Mouse (Mus musculus): ENCODE results near the gene Shc3. TPM values are rescaled to one million over a fixed set of nuclear protein-coding genes. Genes with fewer than 3 reads are reported as not detected.
A peak's percentile ranks its signal among the peaks of the same experiment; 100 is the strongest.

The Shc3 gene
- polyA plus RNA-seq, 1 experiment from 2014 or later, result 5.0 TPM

DNA sequence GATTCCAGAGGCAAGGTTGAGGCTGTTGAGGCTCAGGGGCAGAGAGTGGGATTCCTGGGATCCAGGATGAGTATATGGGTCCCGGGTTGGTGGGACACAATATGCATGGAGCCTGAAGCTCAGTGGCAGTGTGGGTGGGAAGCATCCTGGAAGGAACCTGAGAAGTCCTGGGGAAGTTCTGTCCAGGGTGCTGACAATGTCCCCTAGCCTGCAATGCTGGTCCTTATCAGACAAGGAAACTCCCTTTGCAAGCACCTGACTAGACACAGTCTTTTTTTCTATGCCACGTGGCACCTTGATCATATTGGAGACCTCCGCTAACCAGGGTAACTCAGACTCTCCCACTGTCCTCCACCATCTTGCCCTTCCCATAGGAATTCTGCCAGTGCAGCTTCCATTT lies 80.3 kb downstream of the Shc3 start:
- Histone ChIP-seq H3K27ac (replicated peaks; ENCODE audit: low read depth, low read length) (no peak overlapping the region), H3K4me1 (ENCODE audit: control insufficient read depth, insufficient read depth, low read length) (no peaks in the 10 kb centered on the region), H3K9ac (replicated peaks; ENCODE audit: low read length) (no peak overlapping the region), H3K9me3 (ENCODE audit: control insufficient read depth, low read length) (no peaks in the 10 kb centered on the region), H3K4me2 (ENCODE audit: low read length) (no peak overlapping the region), H3K27me3 (ENCODE audit: control insufficient read depth, insufficient read depth, low read length) (no peaks in the 10 kb centered on the region), H3K4me3 (replicated peaks; ENCODE audit: low read depth, low read length) (no peak overlapping the region), H3K36me3 (ENCODE audit: control insufficient read depth, insufficient read depth, low read length) (no peaks in the 10 kb centered on the region)
- DNase-seq, result no peak
- no peak for ATAC-seq (ENCODE audit: low FRiP score, low TSS enrichment)
- 77% methylated on average over 3 of the region's 3 CpGs for WGBS

GRCm38 (mm10) chr13:51485291-51485690 lies 83.9 kb downstream of the Shc3 start:
- WGBS, result 92% methylated on average over 9 of the region's 9 CpGs

DNA sequence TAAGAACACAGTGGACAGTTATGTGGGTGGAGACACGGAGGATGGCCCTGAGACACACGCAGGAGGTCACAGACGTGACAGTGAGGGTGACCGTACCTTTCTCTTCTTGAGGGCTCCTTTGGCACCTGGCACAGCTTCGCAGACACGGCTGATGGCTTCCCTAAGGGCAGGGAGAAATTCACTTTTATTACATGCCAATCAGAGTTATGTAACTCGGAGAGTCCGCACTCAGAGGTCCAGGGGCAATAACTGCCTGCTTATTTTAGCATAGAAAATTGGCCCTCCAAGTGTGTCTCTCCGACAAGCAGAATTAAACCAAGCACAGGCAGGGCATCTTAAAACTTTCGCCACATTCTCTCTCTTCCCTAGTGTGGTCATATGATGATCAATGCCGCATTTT lies 86.4 kb downstream of the Shc3 start:
- H3K27me3 ChIP-seq (ENCODE audit: control insufficient read depth, insufficient read depth, low read length), result no peaks in the 10 kb centered on the region
- H3K4me2 ChIP-seq (ENCODE audit: low read length), result no peak overlapping the region
- no peaks in the 10 kb centered on the region for H3K36me3 ChIP-seq (ENCODE audit: control insufficient read depth, insufficient read depth, low read length)
- ATAC-seq (ENCODE audit: low FRiP score, low TSS enrichment) (no peak), DNase-seq (no peak)
- H3K9ac ChIP-seq (replicated peaks; ENCODE audit: low read length), result no peak overlapping the region
- H3K9me3 ChIP-seq (ENCODE audit: control insufficient read depth, low read length), result no peaks in the 10 kb centered on the region
- H3K27ac ChIP-seq (replicated peaks; ENCODE audit: low read depth, low read length), result no peak overlapping the region
- no peaks in the 10 kb centered on the region for H3K4me1 ChIP-seq (ENCODE audit: control insufficient read depth, insufficient read depth, low read length)
- 93% methylated on average over 11 of the region's 11 CpGs for WGBS
- H3K4me3 ChIP-seq (replicated peaks; ENCODE audit: low read depth, low read length), result no peak overlapping the region

More at GRCm38 (mm10) chr13:51485291-51485690, 83.9 kb downstream of the Shc3 start:
- no peak overlapping the region for H3K4me2 ChIP-seq (ENCODE audit: low read length)
- H3K36me3 ChIP-seq (ENCODE audit: control insufficient read depth, insufficient read depth, low read length), result no peaks in the 10 kb centered on the region
- no peak overlapping the region for H3K27ac ChIP-seq (replicated peaks; ENCODE audit: low read depth, low read length)
- H3K4me3 ChIP-seq (replicated peaks; ENCODE audit: low read depth, low read length), result no peak overlapping the region
- DNase-seq (no peak), ATAC-seq (ENCODE audit: low FRiP score, low TSS enrichment) (no peak)
- H3K9ac ChIP-seq (replicated peaks; ENCODE audit: low read length), result no peak overlapping the region
- no peaks in the 10 kb centered on the region for H3K9me3 ChIP-seq (ENCODE audit: control insufficient read depth, low read length)
- H3K27me3 ChIP-seq (ENCODE audit: control insufficient read depth, insufficient read depth, low read length), result no peaks in the 10 kb centered on the region
- no peaks in the 10 kb centered on the region for H3K4me1 ChIP-seq (ENCODE audit: control insufficient read depth, insufficient read depth, low read length)

GRCm38 (mm10) chr13:51480341-51481011 lies 88.7 kb downstream of the Shc3 start:
- Histone ChIP-seq H3K9ac (replicated peaks; ENCODE audit: low read length) (no peak overlapping the region), H3K9me3 (ENCODE audit: control insufficient read depth, low read length) (no peaks in the 10 kb centered on the region), H3K27me3 (ENCODE audit: control insufficient read depth, insufficient read depth, low read length) (no peaks in the 10 kb centered on the region), H3K4me1 (ENCODE audit: control insufficient read depth, insufficient read depth, low read length) (no peaks in the 10 kb centered on the region), H3K27ac (replicated peaks; ENCODE audit: low read depth, low read length) (no peak overlapping the region), H3K36me3 (ENCODE audit: control insufficient read depth, insufficient read depth, low read length) (no peaks in the 10 kb centered on the region), H3K4me3 (replicated peaks; ENCODE audit: low read depth, low read length) (no peak overlapping the region), H3K4me2 (ENCODE audit: low read length) (no peak overlapping the region)
- no peak for DNase-seq
- 84% methylated on average over 11 of the region's 11 CpGs for WGBS
- ATAC-seq (ENCODE audit: low FRiP score, low TSS enrichment), result no peak

- H3K27ac ChIP-seq (replicated peaks; ENCODE audit: low read depth, low read length), result no peak overlapping the region
- DNase-seq, result peak; percentile 21
- no peaks in the 10 kb centered on the region for H3K9me3 ChIP-seq (ENCODE audit: control insufficient read depth, low read length)
- no peak overlapping the region for H3K9ac ChIP-seq (replicated peaks; ENCODE audit: low read length)
- no peak overlapping the region for H3K4me2 ChIP-seq (ENCODE audit: low read length)
- H3K36me3 ChIP-seq (ENCODE audit: control insufficient read depth, insufficient read depth, low read length), result no peaks in the 10 kb centered on the region
- no peak for ATAC-seq (ENCODE audit: low FRiP score, low TSS enrichment)
- no peak overlapping the region for H3K4me3 ChIP-seq (replicated peaks; ENCODE audit: low read depth, low read length)
- no peaks in the 10 kb centered on the region for H3K27me3 ChIP-seq (ENCODE audit: control insufficient read depth, insufficient read depth, low read length)
- no peaks in the 10 kb centered on the region for H3K4me1 ChIP-seq (ENCODE audit: control insufficient read depth, insufficient read depth, low read length)
- WGBS, result 88% methylated on average over 11 of the region's 11 CpGs
Observed at GRCm38 (mm10) chr13:51479826-51480225, 89.4 kb downstream of the Shc3 start.

DNA sequence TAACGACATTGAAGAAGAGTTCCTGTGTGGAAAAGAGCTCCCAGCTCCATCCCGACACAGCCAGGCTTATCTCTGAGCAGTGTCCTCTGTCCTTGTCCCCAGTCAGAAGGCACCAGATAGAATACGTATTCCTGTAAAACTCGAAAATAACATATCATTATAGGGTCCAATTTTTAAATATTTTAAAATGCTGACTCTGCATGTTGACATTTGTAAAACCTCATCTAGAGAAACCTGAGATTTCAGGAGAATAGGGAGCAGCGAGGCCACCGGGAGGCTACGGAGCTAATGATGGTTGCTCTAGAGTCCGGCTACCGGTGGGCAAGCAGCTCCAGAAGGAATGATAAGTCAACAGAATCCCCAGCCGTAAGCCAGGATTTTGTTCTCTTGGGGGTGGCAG lies 92.2 kb downstream of the Shc3 start:
- no peak overlapping the region for H3K27ac ChIP-seq (replicated peaks; ENCODE audit: low read depth, low read length)
- H3K36me3 ChIP-seq (ENCODE audit: control insufficient read depth, insufficient read depth, low read length), result no peaks in the 10 kb centered on the region
- H3K4me2 ChIP-seq (ENCODE audit: low read length), result no peak overlapping the region
- no peaks in the 10 kb centered on the region for H3K27me3 ChIP-seq (ENCODE audit: control insufficient read depth, insufficient read depth, low read length)
- no peak for DNase-seq
- no peaks in the 10 kb centered on the region for H3K9me3 ChIP-seq (ENCODE audit: control insufficient read depth, low read length)
- H3K9ac ChIP-seq (replicated peaks; ENCODE audit: low read length), result no peak overlapping the region
- no peaks in the 10 kb centered on the region for H3K4me1 ChIP-seq (ENCODE audit: control insufficient read depth, insufficient read depth, low read length)
- whole genome bisulfite sequencing, result 91% methylated on average over 10 of the region's 10 CpGs
- ATAC-seq (ENCODE audit: low FRiP score, low TSS enrichment), result no peak
- H3K4me3 ChIP-seq (replicated peaks; ENCODE audit: low read depth, low read length), result no peak overlapping the region

DNA sequence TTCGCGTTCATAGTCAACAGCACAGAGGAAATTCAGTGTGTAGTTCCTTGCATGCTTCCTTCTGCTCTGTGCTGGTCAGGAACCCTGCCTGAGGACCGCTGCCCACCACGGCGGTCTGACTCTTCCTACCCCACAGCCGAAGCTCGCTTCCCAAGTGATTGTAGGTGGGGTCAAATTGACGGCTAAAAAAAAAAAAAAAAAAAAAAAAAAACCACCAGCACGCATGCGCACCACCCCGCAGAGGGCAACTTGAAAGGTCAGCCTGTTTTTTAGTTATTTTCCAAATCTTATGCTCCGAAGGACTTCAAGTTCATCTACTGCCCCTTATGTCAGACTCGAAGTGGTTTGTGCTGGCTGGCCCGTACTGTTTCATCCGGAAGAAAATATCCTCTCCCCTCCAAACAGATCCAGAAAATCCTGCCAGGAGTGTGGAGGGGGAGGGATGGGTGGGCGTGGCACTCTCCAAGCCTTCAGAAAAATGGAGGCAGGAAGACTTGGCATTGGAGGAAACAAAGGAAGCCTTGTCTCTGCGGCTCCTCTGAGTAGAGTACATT lies 100.4 kb downstream of the Shc3 start:
- DNase-seq (peak; percentile 4), ATAC-seq (ENCODE audit: low FRiP score, low TSS enrichment) (no peak)
- Histone ChIP-seq H3K9ac (replicated peaks; ENCODE audit: low read length) (no peak overlapping the region), H3K9me3 (ENCODE audit: control insufficient read depth, low read length) (no peaks in the 10 kb centered on the region), H3K36me3 (ENCODE audit: control insufficient read depth, insufficient read depth, low read length) (no peaks in the 10 kb centered on the region), H3K27ac (replicated peaks; ENCODE audit: low read depth, low read length) (no peak overlapping the region), H3K4me1 (ENCODE audit: control insufficient read depth, insufficient read depth, low read length) (no peaks in the 10 kb centered on the region), H3K4me2 (ENCODE audit: low read length) (no peak overlapping the region), H3K27me3 (ENCODE audit: control insufficient read depth, insufficient read depth, low read length) (no peaks in the 10 kb centered on the region), H3K4me3 (replicated peaks; ENCODE audit: low read depth, low read length) (no peak overlapping the region)
- 80% methylated on average over 17 of the region's 17 CpGs for WGBS

GRCm38 (mm10) chr13:51466117-51466841 lies 102.9 kb downstream of the Shc3 start:
- no peak overlapping the region for H3K27ac ChIP-seq (replicated peaks; ENCODE audit: low read depth, low read length)
- H3K4me2 ChIP-seq (ENCODE audit: low read length), result no peak overlapping the region
- WGBS, result 77% methylated on average over 14 of the region's 14 CpGs
- ATAC-seq (ENCODE audit: low FRiP score, low TSS enrichment) (no peak), DNase-seq (no peak)
- H3K9me3 ChIP-seq (ENCODE audit: control insufficient read depth, low read length), result no peaks in the 10 kb centered on the region
- H3K36me3 ChIP-seq (ENCODE audit: control insufficient read depth, insufficient read depth, low read length), result no peaks in the 10 kb centered on the region
- no peaks in the 10 kb centered on the region for H3K4me1 ChIP-seq (ENCODE audit: control insufficient read depth, insufficient read depth, low read length)
- no peak overlapping the region for H3K4me3 ChIP-seq (replicated peaks; ENCODE audit: low read depth, low read length)
- H3K27me3 ChIP-seq (ENCODE audit: control insufficient read depth, insufficient read depth, low read length), result no peaks in the 10 kb centered on the region
- no peak overlapping the region for H3K9ac ChIP-seq (replicated peaks; ENCODE audit: low read length)

DNA sequence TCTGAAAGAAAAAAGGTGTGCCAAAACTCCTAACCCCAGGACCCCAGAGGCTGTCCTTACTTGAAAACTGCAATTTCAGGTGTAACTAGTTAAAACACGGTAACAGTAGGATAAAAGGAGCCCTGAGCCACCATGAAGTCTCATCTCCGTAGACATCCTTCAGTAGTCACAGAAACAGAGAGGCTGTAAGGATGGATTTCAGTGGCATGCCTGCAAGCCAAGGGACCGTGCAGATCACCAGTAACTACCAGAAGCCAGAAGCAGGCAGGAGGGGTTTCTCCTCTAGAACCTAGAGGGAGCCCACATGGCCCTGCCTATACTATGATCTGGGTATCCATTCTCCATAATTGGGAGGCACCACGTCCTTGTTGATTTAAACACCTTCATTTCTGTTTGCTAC lies 104.9 kb downstream of the Shc3 start:
- H3K9me3 ChIP-seq (ENCODE audit: control insufficient read depth, low read length), result no peaks in the 10 kb centered on the region
- DNase-seq, result no peak
- ATAC-seq (ENCODE audit: low FRiP score, low TSS enrichment), result no peak
- no peaks in the 10 kb centered on the region for H3K36me3 ChIP-seq (ENCODE audit: control insufficient read depth, insufficient read depth, low read length)
- H3K4me1 ChIP-seq (ENCODE audit: control insufficient read depth, insufficient read depth, low read length), result no peaks in the 10 kb centered on the region
- no peak overlapping the region for H3K9ac ChIP-seq (replicated peaks; ENCODE audit: low read length)
- no peak overlapping the region for H3K4me2 ChIP-seq (ENCODE audit: low read length)
- 57% methylated on average over 4 of the region's 4 CpGs for WGBS
- H3K4me3 ChIP-seq (replicated peaks; ENCODE audit: low read depth, low read length), result no peak overlapping the region
- no peak overlapping the region for H3K27ac ChIP-seq (replicated peaks; ENCODE audit: low read depth, low read length)
- H3K27me3 ChIP-seq (ENCODE audit: control insufficient read depth, insufficient read depth, low read length), result no peaks in the 10 kb centered on the region

Measured in midbrain, embryonic 14.5 days (tissue).